Mouse (Mus musculus) intestine, postnatal 0 days (tissue): Measurements from ENCODE around the gene Klhl42. TPM values are rescaled to one million over a fixed set of nuclear protein-coding genes. Genes with fewer than 3 reads are reported as not detected.
A peak's percentile ranks its signal among the peaks of the same experiment; 100 is the strongest.

Experiments
- ATAC-seq: fragments of 200-750 bp; cut with Nextera tagmentation; 2 replicates; pipeline ENCODE4 v1.8.0; 2017; ENCODE audit warnings: mild to moderate bottlenecking, moderate TSS enrichment, moderate library complexity
- H3K27ac ChIP-seq: fragments of 300-500 bp; sonication (generic); 2 replicates; pipeline ENCODE4 v1.5.1; 2014; ENCODE audit warnings: mild to moderate bottlenecking, low read depth, low read length, moderate library complexity
- H3K27me3 ChIP-seq: fragments of 300-500 bp; sonication (generic); replicated peaks from 2 replicates; pipeline ENCODE4 v1.6.1; 2014; ENCODE audit warnings: low read length, mixed read lengths; ENCODE audit not compliant: control insufficient read depth, insufficient read depth
- H3K36me3 ChIP-seq: fragments of 300-500 bp; sonication (generic); 2 replicates; pipeline ENCODE4 v1.6.1; 2014; ENCODE audit warnings: mild to moderate bottlenecking, moderate library complexity; ENCODE audit not compliant: control insufficient read depth, insufficient read depth
- H3K4me1 ChIP-seq: fragments of 300-500 bp; sonication (generic); replicated peaks from 2 replicates; pipeline ENCODE4 v1.6.1; 2014; ENCODE audit warnings: antibody characterized with exemption, low read length, mixed read lengths; ENCODE audit not compliant: control insufficient read depth, insufficient read depth
- H3K4me2 ChIP-seq: fragments of 300-500 bp; sonication (generic); replicated peaks from 2 replicates; pipeline ENCODE4 v1.6.1; 2014; ENCODE audit warnings: low read depth, mild to moderate bottlenecking, moderate library complexity
- H3K4me3 ChIP-seq: fragments of 300-500 bp; sonication (generic); 2 replicates; pipeline ENCODE4 v1.5.1; 2014; ENCODE audit warnings: low read depth, low read length
- H3K9ac ChIP-seq: fragments of 300-500 bp; sonication (generic); 2 replicates; pipeline ENCODE4 v1.6.1; 2014; ENCODE audit warnings: mild to moderate bottlenecking, low read depth, low read length
- H3K9me3 ChIP-seq: fragments of 300-500 bp; sonication (generic); 2 replicates; pipeline ENCODE4 v1.6.1; 2016; ENCODE audit warnings: mixed run types; ENCODE audit not compliant: control insufficient read depth
- CTCF ChIP-seq: sonication (generic); IDR thresholded peaks from 2 replicates; pipeline ENCODE4 v1.5.1; 2016; ENCODE audit warnings: low read depth, mild to moderate bottlenecking, control low read depth, antibody characterized with exemption, moderate library complexity
- WGBS: fragments of 180-500 bp; shearing (Covaris S2); extraction: QIAGEN DNeasy Blood & Tissue Kit; methylation state at CpG from one replicate; pipeline ENCODE4 v1.1.7; 2014; 5-methylcytosine and 5-hydroxymethylcytosine counted together
- polyA plus RNA-seq: library from polyadenylated mRNA; unstranded; fragments of >200 nt; fragmentation: Nextera tagmentation; extraction: Ambion mirVana; gene quantifications from 2 replicates; pipeline ENCODE4 v1.2.1, GENCODE M21; 2015

Gene Klhl42
- polyA plus RNA-seq, 1 experiment from 2014 or later = 3.2 TPM

DNA sequence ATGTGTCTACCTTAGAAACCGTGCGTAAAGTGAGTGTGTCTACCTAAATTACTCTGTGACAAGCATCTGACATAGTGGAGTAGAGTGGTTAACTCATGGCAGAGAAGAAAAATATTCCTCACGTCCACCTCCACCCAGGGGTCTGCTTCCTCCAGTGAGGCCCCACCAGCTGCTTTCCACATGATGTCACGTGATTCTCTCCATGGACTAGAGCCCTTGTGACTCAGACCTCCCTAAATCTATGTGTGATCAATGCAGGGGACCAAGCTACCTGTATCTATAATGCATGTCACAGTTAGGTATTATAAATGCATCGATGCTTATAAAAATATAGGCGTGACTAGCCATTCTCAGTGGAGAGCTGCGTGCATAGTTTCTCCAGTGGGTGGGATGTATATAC lies 3.6 kb downstream of the Klhl42 start:
- 77% methylated on average over 7 of the region's 7 CpGs for whole genome bisulfite sequencing
- no peak for TF ChIP-seq CTCF
- ATAC-seq = no peak
- Histone ChIP-seq H3K27me3 (no peaks in the 10 kb centered on the region), H3K4me2 (no peak overlapping the region), H3K27ac (no peak overlapping the region), H3K4me3 (no peak overlapping the region), H3K4me1 (no peaks in the 10 kb centered on the region), H3K9me3 (no peaks in the 10 kb centered on the region), H3K36me3 (peaks cover 5% of the 10 kb centered on the region; the same call in 1 of the 2 replicates), H3K9ac (no peak overlapping the region)

DNA sequence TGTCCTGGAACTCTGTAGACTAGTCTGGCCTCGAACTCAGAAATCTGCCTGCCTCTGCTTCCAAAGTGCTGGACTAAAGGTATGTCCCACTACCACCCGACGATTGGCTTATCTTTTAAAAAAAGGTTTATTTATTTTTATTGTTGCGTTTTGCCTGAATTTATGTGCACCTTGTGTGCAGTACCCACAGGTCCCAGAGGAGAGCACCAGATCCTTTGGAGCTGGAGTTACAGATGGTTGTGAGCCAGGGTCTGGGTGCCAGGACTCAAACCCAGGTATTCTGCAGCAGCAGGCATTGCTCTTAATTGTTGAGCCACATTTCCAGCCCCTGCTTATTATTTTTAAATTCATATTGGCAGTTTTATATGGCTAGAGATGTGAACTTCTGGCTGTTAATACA lies 4.9 kb downstream of the Klhl42 start:
- WGBS = 94% methylated on average over 4 of the region's 4 CpGs
- Histone ChIP-seq H3K4me2 (no peak overlapping the region), H3K9ac (no peak overlapping the region), H3K27ac (no peak overlapping the region), H3K9me3 (no peaks in the 10 kb centered on the region), H3K4me1 (no peaks in the 10 kb centered on the region), H3K27me3 (no peaks in the 10 kb centered on the region), H3K4me3 (no peak overlapping the region), H3K36me3 (peaks cover 5% of the 10 kb centered on the region; the same call in 1 of the 2 replicates)
- no peak for ATAC-seq
- 0 out of 2 replicates have a peak, but pooled peaks have one; percentile 5 for TF ChIP-seq CTCF

DNA sequence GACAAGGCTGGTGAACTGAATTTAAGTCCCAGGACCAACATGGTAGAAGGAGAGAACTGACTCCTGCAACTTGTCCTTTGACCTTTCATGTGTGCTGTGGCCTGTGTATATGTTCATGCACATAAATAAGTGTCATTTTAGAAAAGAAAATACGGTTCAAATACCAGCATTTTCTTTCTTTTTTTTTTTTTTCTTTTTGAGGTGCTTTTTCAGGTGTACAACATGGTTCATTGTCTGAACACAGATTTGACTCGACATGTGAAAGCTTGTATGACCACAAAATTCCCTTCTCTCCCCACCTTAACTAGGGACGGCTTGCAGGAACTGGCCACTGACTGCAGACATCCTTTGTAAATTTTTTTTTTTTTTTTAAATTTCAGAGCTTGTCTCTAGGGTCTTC lies 5.8 kb downstream of the Klhl42 start:
- TF ChIP-seq CTCF = no peak
- no peaks in the 10 kb centered on the region for H3K27me3 ChIP-seq
- no peak for ATAC-seq
- no peak overlapping the region for H3K4me3 ChIP-seq
- H3K36me3 ChIP-seq = peaks cover 10% of the 10 kb centered on the region; the same call in 1 of the 2 replicates
- H3K27ac ChIP-seq = no peak overlapping the region
- 76% methylated on average over 3 of the region's 3 CpGs for WGBS
- no peaks in the 10 kb centered on the region for H3K9me3 ChIP-seq
- H3K4me1 ChIP-seq = no peaks in the 10 kb centered on the region
- no peak overlapping the region for H3K4me2 ChIP-seq
- H3K9ac ChIP-seq = no peak overlapping the region

DNA sequence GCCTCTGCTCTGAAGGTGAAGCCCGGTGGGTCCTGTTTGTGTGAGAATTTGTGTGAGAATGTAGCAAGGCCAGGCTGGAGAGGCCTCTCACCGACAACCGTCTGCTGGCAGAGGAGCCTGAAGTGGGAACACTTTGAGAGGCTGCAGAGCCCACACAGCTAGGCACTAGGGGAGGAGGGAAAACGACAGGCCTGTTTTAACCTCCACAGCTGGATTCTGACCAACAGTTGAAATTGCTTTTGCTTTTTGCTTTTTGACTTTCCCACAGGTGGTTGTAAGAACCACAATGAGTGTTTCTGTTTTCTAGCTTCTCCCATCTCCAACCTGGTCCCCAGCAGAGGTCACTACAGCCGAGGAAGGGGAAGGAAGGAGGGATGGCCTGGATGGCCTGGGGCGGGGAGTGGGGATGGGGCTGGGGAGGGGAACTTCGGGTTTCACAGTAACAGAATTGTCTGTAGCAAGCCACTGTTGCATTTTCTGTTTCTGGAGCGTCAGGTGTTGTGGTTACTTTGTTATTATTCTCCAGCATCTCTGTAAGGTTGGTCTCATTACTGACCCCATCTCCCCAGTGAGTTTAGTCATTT lies 6.3 kb downstream of the Klhl42 start:
- H3K4me3 ChIP-seq = no peak overlapping the region
- H3K9ac ChIP-seq = no peak overlapping the region
- H3K4me2 ChIP-seq = no peak overlapping the region
- H3K4me1 ChIP-seq = no peaks in the 10 kb centered on the region
- no peak for ATAC-seq
- no peaks in the 10 kb centered on the region for H3K27me3 ChIP-seq
- H3K9me3 ChIP-seq = no peaks in the 10 kb centered on the region
- 58% methylated on average over 8 of the region's 8 CpGs for WGBS
- H3K36me3 ChIP-seq = peaks cover 10% of the 10 kb centered on the region; the same call in 1 of the 2 replicates
- peak; percentile 22; the same call in 1 of the 2 replicates for TF ChIP-seq CTCF
- H3K27ac ChIP-seq = no peak overlapping the region

DNA sequence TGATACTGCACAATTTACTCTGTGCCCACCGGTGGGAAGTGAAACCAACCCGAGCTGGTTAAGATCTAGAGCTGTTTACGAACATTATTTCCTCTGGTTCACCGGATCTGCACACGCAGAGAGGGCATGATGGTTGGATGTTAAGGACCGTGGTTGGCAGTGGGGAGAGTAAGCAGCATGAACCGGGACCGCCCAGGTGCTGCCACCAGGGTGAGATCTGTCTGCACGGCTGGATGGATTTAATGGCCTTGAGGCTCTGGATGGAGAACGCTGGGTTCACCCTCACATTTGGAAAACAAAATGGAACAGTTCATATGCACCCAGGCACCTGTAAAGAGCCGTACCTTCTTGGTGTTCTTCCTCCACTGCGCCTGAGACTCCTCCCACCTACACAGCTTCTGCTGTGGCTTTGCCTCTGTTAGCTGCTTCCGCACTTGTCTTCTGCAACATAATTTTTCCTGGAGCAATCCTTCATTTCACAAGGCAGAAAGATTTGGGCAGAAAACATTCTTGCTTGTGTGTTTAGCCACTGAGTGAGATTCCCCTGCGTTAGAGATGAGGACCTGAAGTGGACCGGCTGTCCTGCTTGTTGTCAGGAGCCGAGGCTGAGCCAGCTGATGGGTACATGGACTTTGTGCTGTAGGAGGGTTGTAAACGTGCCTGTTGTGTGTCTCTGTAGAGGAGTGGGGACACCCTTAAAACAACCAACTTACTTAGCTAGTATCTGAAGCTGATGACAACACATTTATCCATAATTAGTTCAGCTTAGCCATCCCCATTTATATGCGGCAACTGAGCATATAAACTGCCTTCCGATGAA lies 8.5 kb downstream of the Klhl42 start:
- Histone ChIP-seq H3K27ac (no peak overlapping the region), H3K4me3 (no peak overlapping the region), H3K4me2 (peak overlapping the region; percentile 41), H3K9me3 (no peaks in the 10 kb centered on the region), H3K27me3 (no peaks in the 10 kb centered on the region), H3K36me3 (peaks cover 19% of the 10 kb centered on the region), H3K9ac (no peak overlapping the region), H3K4me1 (no peaks in the 10 kb centered on the region)
- no peak for ATAC-seq
- TF ChIP-seq CTCF = no peak
- WGBS = 54% methylated on average over 19 of the region's 19 CpGs

DNA sequence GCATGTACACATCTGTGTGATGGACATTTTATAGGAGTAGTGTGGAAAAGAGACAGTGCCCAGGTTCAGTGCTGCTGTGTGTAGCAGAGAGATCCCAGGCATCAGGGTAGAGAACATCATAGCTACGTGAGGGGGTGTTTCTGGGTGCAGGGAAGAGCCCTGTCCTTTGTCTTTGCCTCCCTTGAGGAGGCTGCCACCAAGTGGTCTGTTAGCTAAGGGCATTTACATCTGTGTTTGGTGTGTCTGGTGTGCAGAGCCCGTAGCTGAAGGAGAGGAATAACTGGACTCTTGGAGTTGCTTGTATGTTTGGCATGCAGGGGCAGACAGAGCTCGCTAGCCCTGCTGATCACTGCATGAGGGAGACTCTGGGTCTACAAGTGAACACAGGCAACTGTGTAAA lies 11.1 kb downstream of the Klhl42 start:
- 84% methylated on average over 3 of the region's 3 CpGs for WGBS
- Histone ChIP-seq H3K27me3 (no peaks in the 10 kb centered on the region), H3K9ac (no peak overlapping the region), H3K36me3 (peaks cover 24% of the 10 kb centered on the region), H3K27ac (no peak overlapping the region), H3K4me1 (no peaks in the 10 kb centered on the region), H3K9me3 (no peaks in the 10 kb centered on the region), H3K4me2 (no peak overlapping the region), H3K4me3 (no peak overlapping the region)
- TF ChIP-seq CTCF = peak; percentile 69
- peak; percentile 17; the same call in 1 of the 2 replicates for ATAC-seq
